Mouse (Mus musculus) CH12.LX (cell line): Measurements from ENCODE around the gene Pnrc2. TPM values are rescaled to one million over a fixed set of nuclear protein-coding genes. Genes with fewer than 3 reads are reported as not detected.

Experiments used
- DNase-seq: peaks from one replicate; pipeline ENCODE4 v3.0.0-alpha.2; 2013; ENCODE audit errors: extremely low read depth
- H3K27ac ChIP-seq: 2 replicates; pipeline ENCODE4 v1.5.1; 2012; ENCODE audit warnings: low read depth, mild to moderate bottlenecking, control low read depth, moderate library complexity; ENCODE audit not compliant: insufficient read depth
- H3K27me3 ChIP-seq: replicated peaks from 2 replicates; pipeline ENCODE3; 2012; ENCODE audit warnings: inconsistent platforms
- H3K36me3 ChIP-seq, 2 experiments: replicated peaks in 1 of 2; 2 replicates each; pipeline versions ENCODE3 to v1.6.1; 2012; ENCODE audit warnings: inconsistent platforms in 1 of 2, low read length in 1 of 2, mild to moderate bottlenecking in 1 of 2, mixed read lengths in 1 of 2, moderate library complexity in 1 of 2; ENCODE audit not compliant: control insufficient read depth in 1 of 2, insufficient read depth in 1 of 2
- H3K4me1 ChIP-seq, 2 experiments: 2 replicates each; pipeline ENCODE4 v1.6.1; 2012; ENCODE audit warnings: inconsistent platforms in 1 of 2, moderate library complexity in 1 of 2; ENCODE audit not compliant: insufficient read depth in 2 of 2, control insufficient read depth in 1 of 2
- H3K4me2 ChIP-seq: 2 replicates; pipeline ENCODE4 v1.6.1; 2012; ENCODE audit warnings: low read depth, mild to moderate bottlenecking, control low read depth; ENCODE audit not compliant: poor library complexity, insufficient read depth, severe bottlenecking
- H3K4me3 ChIP-seq, 3 experiments: fragments of 150-350 bp in 1 of 3; sonication (generic) in 1 of 3; replicated peaks in 1 of 3; 2 replicates each; pipeline versions ENCODE3 to v1.5.1; 2011 to 2012; ENCODE audit warnings: low read depth in 2 of 3, low read length in 2 of 3, mild to moderate bottlenecking in 2 of 3, moderate library complexity in 2 of 3, control low read depth in 1 of 3, improper control_type of control experiment in 1 of 3, inconsistent platforms in 1 of 3, mixed read lengths in 1 of 3; ENCODE audit not compliant: poor library complexity in 1 of 3
- H3K79me2 ChIP-seq: replicated peaks from 2 replicates; pipeline ENCODE4 v1.6.1; 2012; ENCODE audit warnings: mild to moderate bottlenecking, moderate library complexity; ENCODE audit not compliant: control insufficient read depth, poor library complexity, insufficient read depth, severe bottlenecking; ENCODE audit errors: extremely low read depth
- H3K9ac ChIP-seq: 2 replicates; pipeline ENCODE4 v1.6.1; 2012; ENCODE audit warnings: low read depth, mild to moderate bottlenecking, control low read depth, moderate library complexity; ENCODE audit not compliant: insufficient read depth
- H3K9me3 ChIP-seq: replicated peaks from 2 replicates; pipeline ENCODE3; 2012; ENCODE audit warnings: low read length, inconsistent platforms, mixed read lengths
- BHLHE40 ChIP-seq: IDR thresholded peaks from 2 replicates; pipeline ENCODE4 v1.6.1; 2011; ENCODE audit warnings: mild to moderate bottlenecking, low read depth, low read length, improper control_type of control experiment
- CHD1 ChIP-seq: IDR thresholded peaks from 2 replicates; pipeline ENCODE4 v1.6.1; 2012; ENCODE audit warnings: low read depth, low read length, improper control_type of control experiment, inconsistent platforms
- JUND ChIP-seq: conservative IDR thresholded peaks from 2 replicates; pipeline ENCODE4 v1.6.1; 2011; ENCODE audit warnings: low read depth, low read length, improper control_type of control experiment
- MXI1 ChIP-seq: IDR thresholded peaks from 2 replicates; pipeline ENCODE4 v1.6.1; 2011; ENCODE audit warnings: mild to moderate bottlenecking, low read depth, low read length, improper control_type of control experiment
- MYC ChIP-seq: IDR thresholded peaks from 2 replicates; pipeline ENCODE4 v1.6.1; 2011; ENCODE audit warnings: low read depth, mild to moderate bottlenecking, improper control_type of control experiment, low read length
- POLR2AphosphoS2 ChIP-seq: IDR thresholded peaks from 2 replicates; pipeline ENCODE4 v1.6.1; 2011; ENCODE audit warnings: low read depth, low read length, improper control_type of control experiment
- SIN3A ChIP-seq: IDR thresholded peaks from 2 replicates; pipeline ENCODE4 v1.6.1; 2012; ENCODE audit warnings: low read length, improper control_type of control experiment, inconsistent platforms
- ZMIZ1 ChIP-seq: IDR thresholded peaks from 2 replicates; pipeline ENCODE4 v1.6.1; 2012; ENCODE audit warnings: low read depth, mild to moderate bottlenecking, inconsistent platforms, low read length, improper control_type of control experiment
- ZNF384 ChIP-seq: IDR thresholded peaks from 2 replicates; pipeline ENCODE4 v1.6.1; 2012; ENCODE audit warnings: low read depth, low read length, improper control_type of control experiment, inconsistent platforms
- dilution Hi-C: fragments of 300-500 bp; cut with MboI; formaldehyde crosslinking; loops from 2 replicates; pipeline ENCODE4 v1.14.3; 2020; ENCODE audit warnings: low sequenced_read_pairs; ENCODE audit not compliant: extremely low pct_unique_long_range_greater_than_20kb, extremely low pct_ligation_motif_present
- in situ Hi-C: fragments of 300-500 bp; cut with MboI; formaldehyde crosslinking; loops from 3 replicates; pipeline ENCODE4 v1.14.3; 2019; ENCODE audit warnings: low sequenced_read_pairs, low pct_ligation_motif_present, low pct_unique_long_range_greater_than_20kb, mixed read lengths
- polyA plus RNA-seq: library from polyadenylated mRNA; unstranded; fragments of >175 nt; gene quantifications from 2 replicates; pipeline ENCODE4 v1.2.1, GENCODE M21; 2012; ENCODE audit warnings: low read depth; ENCODE audit not compliant: insufficient read length
- total RNA-seq, 2 experiments: library from RNA; depleted of rRNA; stranded (reverse); fragments of 300-350 nt in 1 of 2; fragments of >200 nt in 1 of 2; gene quantifications; 2 replicates each; pipeline ENCODE4 v1.2.3; 2012 to 2014

Pnrc2 gene
- total and polyA plus RNA-seq, 3 experiments: 30.5 to 46.9 (median 32.8) TPM

GRCm38 (mm10) chr4:135872589-135873391, 860 bp downstream of the Pnrc2 start:
- Histone ChIP-seq H3K36me3 (peaks cover 10 to 25% of the 10 kb centered on the region in 2 experiments), H3K79me2 (peaks cover 29% of the 10 kb centered on the region), H3K27ac (peak overlapping the region; percentile 92), H3K4me3 (peak overlapping the region; percentile 65 to 77 (median 76)), H3K27me3 (no peaks in the 10 kb centered on the region), H3K9ac (peak overlapping the region; percentile 79), H3K4me2 (peak overlapping the region; percentile 81), H3K9me3 (no peaks in the 10 kb centered on the region), H3K4me1 (peaks cover 12 to 61% of the 10 kb centered on the region in 2 experiments)
- dilution Hi-C loops (no loop called here), in situ Hi-C loops (no loop called here)
- no peak for DNase-seq
- TF ChIP-seq MXI1 (no peak), ZMIZ1 (peak; percentile 17; the same call in 1 of the 2 replicates)

GRCm38 (mm10) chr4:135872015-135872414, 1.6 kb downstream of the Pnrc2 start:
- Histone ChIP-seq H3K36me3 (peaks cover 10 to 25% of the 10 kb centered on the region in 2 experiments), H3K27ac (peak overlapping the region; percentile 31), H3K9ac (peak overlapping the region; percentile 79; the same call in 1 of the 2 replicates), H3K4me1 (peaks cover 11 to 56% of the 10 kb centered on the region in 2 experiments), H3K4me3 (peak overlapping the region; percentile 10 to 77 (median 65)), H3K79me2 (peaks cover 30% of the 10 kb centered on the region), H3K27me3 (no peaks in the 10 kb centered on the region), H3K9me3 (no peaks in the 10 kb centered on the region), H3K4me2 (peak overlapping the region; percentile 81)
- dilution Hi-C loops (no loop called here), in situ Hi-C loops (no loop called here)
- peak; percentile 63; the same call in 1 of the 2 replicates for TF ChIP-seq ZMIZ1
- peak; percentile 74; the same call in 1 of the 2 replicates for TF ChIP-seq CHD1
- peak; percentile 33; the same call in 1 of the 2 replicates for TF ChIP-seq SIN3A
- 0 out of 2 replicates have a peak, but pooled peaks have one; percentile 16 for TF ChIP-seq MYC
- 0 out of 2 replicates have a peak, but pooled peaks have one; percentile 23 for TF ChIP-seq MXI1
- no peak for TF ChIP-seq ZNF384
- no peak for TF ChIP-seq JUND
- no peak for DNase-seq

GRCm38 (mm10) chr4:135870227-135871023, 3.2 kb downstream of the Pnrc2 start:
- DNase-seq: no peak
- H3K4me3 ChIP-seq: no peak overlapping the region
- H3K27ac ChIP-seq: no peak overlapping the region
- in situ Hi-C loops (no loop called here), dilution Hi-C loops (no loop called here)
- no peaks in the 10 kb centered on the region for H3K27me3 ChIP-seq
- H3K9ac ChIP-seq: no peak overlapping the region
- peaks cover 34% of the 10 kb centered on the region for H3K79me2 ChIP-seq
- H3K4me2 ChIP-seq: peak overlapping the region; percentile 2; the same call in 1 of the 2 replicates
- TF ChIP-seq ZMIZ1 (0 out of 2 replicates have a peak, but pooled peaks have one; percentile 38), POLR2AphosphoS2 (peak; percentile 31; the same call in 1 of the 2 replicates), BHLHE40 (no peak)
- H3K9me3 ChIP-seq: no peaks in the 10 kb centered on the region
- peaks cover 10 to 34% of the 10 kb centered on the region in 2 experiments for H3K36me3 ChIP-seq
- H3K4me1 ChIP-seq: peaks cover 8 to 44% of the 10 kb centered on the region in 2 experiments
